Mouse (Mus musculus) erythroblast, embryonic 14.5 days (primary cell): Measurements from ENCODE around the gene Gys2. TPM values are rescaled to one million over a fixed set of nuclear protein-coding genes. Genes with fewer than 3 reads are reported as not detected.

ENCODE experiments used
- H3K27me3 ChIP-seq: 2 replicates; pipeline ENCODE4 v1.6.1; 2012; ENCODE audit warnings: inconsistent platforms; ENCODE audit not compliant: control insufficient read depth
- H3K36me3 ChIP-seq: 2 replicates; pipeline ENCODE4 v1.6.1; 2012; ENCODE audit warnings: mild to moderate bottlenecking, inconsistent platforms; ENCODE audit not compliant: control insufficient read depth
- H3K4me1 ChIP-seq: 2 replicates; pipeline ENCODE4 v1.6.1; 2012; ENCODE audit warnings: inconsistent platforms; ENCODE audit not compliant: control insufficient read depth
- H3K4me3 ChIP-seq: replicated peaks from 2 replicates; pipeline ENCODE3; 2012; ENCODE audit warnings: moderate library complexity, mild to moderate bottlenecking, inconsistent platforms
- H3K9me3 ChIP-seq: 2 replicates; pipeline ENCODE4 v1.6.1; 2012; ENCODE audit warnings: low read length, inconsistent platforms, mixed read lengths; ENCODE audit not compliant: control insufficient read depth
- GATA1 ChIP-seq: IDR thresholded peaks from 2 replicates; pipeline ENCODE4 v1.6.1; 2012; ENCODE audit warnings: low read length, inconsistent platforms, mixed read lengths
- TAL1 ChIP-seq: IDR thresholded peaks from 3 replicates; pipeline ENCODE4 v1.6.1; 2012; ENCODE audit warnings: low read length, inconsistent platforms, mixed read lengths
- polyA plus RNA-seq: library from polyadenylated mRNA; stranded (reverse); fragments of >175 nt; gene quantifications from 2 replicates; pipeline ENCODE4 v1.2.3, GENCODE M21; 2012

The Gys2 gene
- polyA plus RNA-seq, 1 experiment, result not detected

DNA sequence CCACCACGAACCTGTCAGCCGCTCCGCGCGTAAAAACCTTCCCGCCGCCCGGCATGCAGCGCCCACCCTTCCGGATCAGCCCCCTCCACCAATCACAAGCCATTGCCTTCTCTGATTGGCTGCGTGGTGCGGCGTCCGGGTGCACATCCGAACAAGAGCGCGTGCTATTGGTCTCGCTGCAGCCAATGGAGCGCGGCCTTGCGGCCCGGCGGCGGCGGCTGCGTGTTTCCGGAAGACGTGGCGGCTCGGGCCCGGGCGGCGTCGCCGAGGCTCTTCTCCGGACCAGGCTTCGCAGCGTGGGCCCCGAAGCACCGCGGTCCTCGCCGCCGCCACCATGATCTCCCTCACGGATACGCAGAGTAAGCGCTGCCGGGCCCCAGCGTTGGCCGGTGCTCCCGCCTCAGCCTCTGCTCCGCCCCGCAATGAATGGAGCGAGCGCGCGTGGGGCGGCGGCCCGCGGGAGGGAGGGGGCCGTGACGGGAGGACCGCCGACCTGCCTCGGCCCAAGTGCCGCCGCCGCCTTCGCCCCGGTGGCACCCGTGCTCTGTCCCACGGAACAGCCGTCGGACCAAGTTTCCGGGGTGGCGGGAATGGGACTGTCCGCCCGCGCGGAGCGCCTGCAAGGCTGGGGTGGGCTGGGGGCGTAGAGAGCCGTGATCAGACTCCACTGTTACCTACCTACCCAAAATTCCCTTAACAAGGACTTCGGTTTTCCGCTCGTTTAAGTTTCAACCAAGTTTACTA lies 85.7 kb downstream of the Gys2 start, which contains the start of the genes Recql and Golt1b:
Recql (minus strand) TSS at position 77 of the 744 bp plus-strand sequence.
Golt1b (plus strand) TSS at position 211 of the 744 bp plus-strand sequence.
- Histone ChIP-seq H3K27me3 (no peaks in the 10 kb centered on the region), H3K4me1 (peaks cover 32% of the 10 kb centered on the region), H3K9me3 (no peaks in the 10 kb centered on the region), H3K4me3 (peak within 1 kb of the TSS; percentile 95), H3K36me3 (peaks cover 32% of the 10 kb centered on the region)
- TF ChIP-seq GATA1 (no peak), TAL1 (no peak)

DNA sequence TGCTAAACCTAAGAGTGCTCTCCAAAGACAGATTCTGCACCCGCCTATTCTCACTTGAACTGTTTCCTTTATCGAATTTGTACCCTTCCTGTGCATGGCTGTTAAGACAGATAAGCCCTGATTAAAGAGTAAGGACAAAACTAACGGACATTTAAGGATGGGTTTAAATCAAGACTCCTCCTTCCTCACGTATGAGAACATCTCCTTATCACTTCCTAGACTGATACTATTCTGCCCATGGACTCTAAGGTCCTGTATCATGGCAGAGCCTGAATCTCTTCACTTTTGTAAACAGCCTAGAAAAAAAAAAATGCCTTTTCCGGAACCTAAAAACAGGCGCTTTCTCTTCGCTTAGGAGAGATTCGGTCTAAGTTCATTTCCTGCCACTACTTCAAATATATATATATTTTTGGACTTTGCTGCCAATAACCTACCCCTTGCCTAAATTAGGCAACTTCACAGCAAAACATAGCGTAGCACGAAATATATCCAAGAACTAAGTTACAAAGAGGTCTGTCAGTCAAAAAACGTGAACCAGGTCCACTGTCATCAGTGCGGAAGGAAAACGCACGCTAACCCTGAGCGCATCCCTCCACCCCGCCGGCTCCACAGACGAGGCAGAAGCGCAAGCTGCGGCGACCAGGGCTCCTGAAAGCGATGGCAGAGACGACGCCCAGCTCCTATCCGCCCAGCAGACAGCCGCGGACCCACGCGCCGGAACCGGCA lies 86.5 kb downstream of the Gys2 start:
- TF ChIP-seq TAL1, result no peak
- TF ChIP-seq GATA1, result no peak
- Histone ChIP-seq H3K9me3 (no peaks in the 10 kb centered on the region), H3K36me3 (peaks cover 34% of the 10 kb centered on the region), H3K4me3 (peak overlapping the region; percentile 95), H3K27me3 (no peaks in the 10 kb centered on the region), H3K4me1 (peaks cover 32% of the 10 kb centered on the region)

DNA sequence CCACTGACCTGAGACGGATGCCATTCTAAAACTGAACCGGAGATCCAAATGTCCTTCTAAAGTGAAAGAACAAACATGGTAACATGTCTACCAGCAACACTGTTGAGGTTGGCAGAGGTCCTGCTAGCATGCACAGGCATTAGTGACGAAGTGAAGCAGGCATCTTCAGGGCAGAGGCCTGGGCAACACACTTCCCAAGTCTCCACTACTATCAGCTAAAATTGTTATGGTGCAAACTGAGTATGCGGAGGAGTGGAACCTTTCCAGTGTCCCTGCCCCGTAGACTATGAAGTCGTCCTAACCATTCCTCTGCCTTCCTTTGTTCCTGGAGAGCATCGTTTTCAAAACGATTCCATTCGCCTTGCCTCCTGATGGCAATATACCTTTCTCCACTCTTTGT lies 88.4 kb downstream of the Gys2 start:
- Histone ChIP-seq H3K27me3 (no peaks in the 10 kb centered on the region), H3K4me3 (no peak overlapping the region), H3K9me3 (0 out of 2 replicates have a peak, but pooled peaks cover 2% of the 10 kb centered on the region), H3K4me1 (peaks cover 29% of the 10 kb centered on the region), H3K36me3 (peaks cover 32% of the 10 kb centered on the region)
- TF ChIP-seq GATA1, result no peak
- TF ChIP-seq TAL1, result no peak

DNA sequence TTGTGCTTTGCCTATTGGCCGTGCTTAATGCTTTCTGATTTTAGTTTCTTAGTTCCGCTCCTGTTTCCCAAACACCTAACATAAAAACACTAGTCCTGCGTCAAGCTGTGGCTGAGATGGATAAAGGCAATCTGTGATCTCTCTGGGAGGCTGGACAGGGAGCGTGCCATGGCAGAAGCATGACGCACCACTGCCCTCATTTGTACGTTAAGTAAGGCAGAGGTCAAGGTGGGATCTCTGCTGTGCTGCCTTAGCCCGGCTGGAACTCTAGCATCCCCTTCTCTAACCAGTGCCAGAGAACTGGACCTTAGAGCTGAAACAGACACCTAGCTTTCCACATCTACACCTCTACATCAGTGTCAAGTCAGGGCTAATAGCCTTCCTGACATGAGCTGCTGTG lies 91.3 kb downstream of the Gys2 start:
- no peak overlapping the region for H3K4me3 ChIP-seq
- peaks cover 9% of the 10 kb centered on the region for H3K4me1 ChIP-seq
- 0 out of 2 replicates have a peak, but pooled peaks cover 2% of the 10 kb centered on the region for H3K9me3 ChIP-seq
- TF ChIP-seq GATA1, result no peak
- no peak for TF ChIP-seq TAL1
- peaks cover 52% of the 10 kb centered on the region for H3K36me3 ChIP-seq
- no peaks in the 10 kb centered on the region for H3K27me3 ChIP-seq

DNA sequence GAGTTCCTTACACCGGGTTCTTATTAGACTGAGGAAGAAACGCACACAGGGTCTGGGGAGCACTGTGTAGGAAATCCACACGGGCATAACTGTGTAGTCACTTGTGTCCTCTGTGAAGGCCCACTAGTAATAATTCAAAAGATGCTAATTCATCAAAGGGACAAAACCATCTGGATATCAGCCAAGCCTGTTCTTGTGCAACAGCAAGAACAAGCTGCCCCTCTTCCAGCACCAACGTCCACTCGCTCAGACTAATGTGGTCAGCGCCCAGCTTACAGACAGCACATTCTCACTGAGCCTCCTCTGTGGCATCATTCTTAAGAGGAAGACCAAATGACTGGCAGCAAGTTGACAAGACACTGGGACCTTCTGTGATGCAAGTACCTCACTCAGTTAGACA lies 92.9 kb downstream of the Gys2 start:
- peaks cover 4% of the 10 kb centered on the region; the same call in 1 of the 2 replicates for H3K4me1 ChIP-seq
- H3K4me3 ChIP-seq, result no peak overlapping the region
- no peaks in the 10 kb centered on the region for H3K27me3 ChIP-seq
- peaks cover 68% of the 10 kb centered on the region for H3K36me3 ChIP-seq
- 0 out of 2 replicates have a peak, but pooled peaks cover 2% of the 10 kb centered on the region for H3K9me3 ChIP-seq
- TF ChIP-seq TAL1 (no peak), GATA1 (no peak)

DNA sequence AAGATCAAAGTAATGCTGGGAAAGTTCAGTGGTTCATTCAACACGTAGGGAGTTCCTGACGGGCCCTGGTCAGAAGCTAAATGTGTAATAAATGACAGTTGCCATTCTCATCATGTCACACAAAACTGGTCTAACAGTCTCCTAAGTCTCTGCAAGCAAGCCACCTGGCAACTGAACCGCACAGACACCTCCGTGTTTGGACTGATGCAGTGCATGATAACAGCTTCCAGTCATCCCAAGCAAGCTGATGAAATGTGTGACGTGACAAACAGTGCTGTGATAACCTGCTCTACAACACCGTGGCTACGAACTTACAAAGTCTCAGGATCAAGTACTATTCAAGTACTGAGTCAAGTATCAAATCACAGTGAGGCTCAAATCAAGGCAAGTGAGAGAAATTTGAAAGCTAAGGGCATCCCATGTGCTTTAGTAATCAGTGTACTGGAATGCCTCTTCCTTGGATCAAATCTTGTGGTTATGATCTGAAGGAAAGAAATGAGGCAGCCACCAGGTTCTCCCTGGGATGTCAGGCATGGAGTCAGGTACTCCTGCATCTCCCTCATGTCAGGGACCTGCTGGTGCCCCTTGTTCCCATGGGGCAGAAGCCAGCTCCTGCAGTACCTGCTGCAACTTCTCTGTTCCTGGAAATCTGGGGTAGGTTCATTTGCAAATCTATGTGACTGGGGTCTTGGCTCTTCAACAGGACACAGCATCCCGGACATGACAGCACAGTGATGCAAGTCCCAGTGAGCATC lies 94.2 kb downstream of the Gys2 start:
- TF ChIP-seq TAL1 (no peak), GATA1 (no peak)
- Histone ChIP-seq H3K36me3 (peaks cover 77% of the 10 kb centered on the region), H3K9me3 (0 out of 2 replicates have a peak, but pooled peaks cover 2% of the 10 kb centered on the region), H3K27me3 (no peaks in the 10 kb centered on the region), H3K4me3 (no peak overlapping the region), H3K4me1 (peaks cover 2% of the 10 kb centered on the region; the same call in 1 of the 2 replicates)

DNA sequence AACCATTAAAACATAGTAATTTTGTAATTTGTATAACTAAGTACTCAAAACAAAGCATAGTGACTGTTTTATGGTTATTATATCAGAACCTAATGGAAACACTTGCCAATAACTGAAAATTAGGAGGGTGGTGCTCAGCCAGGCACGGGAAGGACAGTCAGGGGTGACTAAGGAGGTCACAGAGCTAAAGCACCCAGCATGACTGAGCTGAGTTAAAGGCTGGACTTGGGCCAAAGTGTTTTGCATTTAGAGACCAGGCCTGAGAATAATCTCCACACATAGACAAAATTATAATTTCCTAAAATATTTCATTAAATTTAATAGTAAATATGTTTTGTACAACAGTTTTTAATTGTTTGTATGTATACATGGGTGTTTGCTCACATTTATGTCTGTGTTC lies 95.8 kb downstream of the Gys2 start:
- 0 out of 2 replicates have a peak, but pooled peaks cover 2% of the 10 kb centered on the region for H3K9me3 ChIP-seq
- H3K27me3 ChIP-seq, result no peaks in the 10 kb centered on the region
- H3K4me1 ChIP-seq, result peaks cover 2% of the 10 kb centered on the region; the same call in 1 of the 2 replicates
- H3K4me3 ChIP-seq, result no peak overlapping the region
- H3K36me3 ChIP-seq, result peaks cover 83% of the 10 kb centered on the region
- TF ChIP-seq TAL1, result no peak
- TF ChIP-seq GATA1, result no peak

Other genes starting within 250 kb of the Gys2 start
- not detected in 2 replicates for gene Iapp, start 174.7 kb downstream of the Gys2 start, polyA plus RNA-seq
- not detected in 2 replicates for gene Slco1a5, start 150.1 kb downstream of the Gys2 start, polyA plus RNA-seq
- gene Pyroxd1, start 127.5 kb downstream of the Gys2 start, polyA plus RNA-seq, result 0.01 and 0.04 TPM in 2 replicates
- 0.16 and 0.25 TPM in 2 replicates for gene Recql, start 86.0 kb downstream of the Gys2 start, polyA plus RNA-seq
- gene Golt1b, start 85.9 kb downstream of the Gys2 start, polyA plus RNA-seq, result 2.0 and 2.1 TPM in 2 replicates
- gene Spx, start 59.7 kb downstream of the Gys2 start, polyA plus RNA-seq, result 0.02 TPM in 1 of 2 replicates, not detected in the other
- gene Ldhb, start 34.8 kb upstream of the Gys2 start, polyA plus RNA-seq, result 0.12 TPM in 1 of 2 replicates, not detected in the other
- gene Kcnj8, start 98.5 kb upstream of the Gys2 start, polyA plus RNA-seq, result 0.02 TPM in 1 of 2 replicates, not detected in the other
- gene Abcc9, start 229.2 kb upstream of the Gys2 start, polyA plus RNA-seq, result not detected in 2 replicates